In the genomic region with DNA sequence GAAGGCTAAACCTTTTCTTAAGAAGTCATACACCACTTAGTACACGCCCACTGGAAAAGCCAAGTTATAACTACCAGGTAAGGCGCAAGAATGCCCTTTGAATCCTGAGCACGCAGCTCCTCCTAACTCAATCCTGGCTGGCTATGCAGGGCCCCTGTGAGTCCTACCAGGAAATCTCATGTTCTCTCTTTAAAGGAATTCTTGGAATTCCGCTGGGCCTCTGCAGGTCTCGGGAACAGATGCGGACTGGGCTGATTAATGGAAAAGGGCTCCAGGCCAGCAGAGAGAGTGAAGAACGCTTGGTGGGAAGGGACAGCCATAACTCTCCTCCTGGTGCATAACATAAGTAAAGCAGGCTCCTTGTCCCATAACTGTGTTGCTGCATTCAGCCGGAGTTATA, we compare ENCODE assay signal across 10 mouse cellular contexts. TPM values are rescaled to one million over a fixed set of nuclear protein-coding genes. Genes with fewer than 3 reads are reported as not detected.
DNase-seq lines count a peak whose midpoint lies in the region; ATAC-seq and TF ChIP-seq lines count a peak whose summit lies in the region.
"Had no signal": no experiment of that assay in that cellular context is flagged by ENCODE, and none has a peak within 500 bp of the region (broad histone marks: within the 10 kb centered on the region; RNA-seq: fewer than 3 reads in every experiment).

No protein-coding gene starts in this region.

- H3K36me3 ChIP-seq in forebrain, embryonic 10.5 days (replicated peaks) = no peaks in the 10 kb centered on the region
- H3K36me3 ChIP-seq in forebrain, embryonic 14.5 days (ENCODE audit: control insufficient read depth, insufficient read depth, low read length) = no peaks in the 10 kb centered on the region
- no peaks in the 10 kb centered on the region for H3K36me3 ChIP-seq in intestine, embryonic 15.5 days
- H3K36me3 ChIP-seq in lung, embryonic 14.5 days (ENCODE audit: insufficient read depth) = no peaks in the 10 kb centered on the region
- H3K36me3 ChIP-seq: liver, embryonic 13.5 days had no signal

- DNase-seq in forebrain, embryonic 10.5 days (ENCODE audit: extremely low spot score, low spot score) = peak; percentile 53
- no peak for DNase-seq in forebrain, embryonic 14.5 days (ENCODE audit: low spot score)
- peak; percentile 72 for DNase-seq in R1 (ENCODE audit: low read depth, low spot score)
- peak; percentile 86 for DNase-seq in lung, embryonic 14.5 days
- DNase-seq in c-Kit-positive CD71-positive TER-119-positive erythroid progenitor cells, embryonic 14.5 days (ENCODE audit: low spot score) = no peak
- DNase-seq in testis, postnatal 10 days (ENCODE audit: low spot score) = no peak
- DNase-seq in B cell, adult 2 months = no peak
- DNase-seq: cerebellum, adult 9-10 months; liver, embryonic 13.5 days had no signal

- WGBS in forebrain, embryonic 10.5 days = 17% methylated on average over 8 of the region's 8 CpGs
- WGBS in forebrain, embryonic 14.5 days = 30% methylated on average over 8 of the region's 8 CpGs
- 8% methylated on average over 8 of the region's 8 CpGs for WGBS in intestine, embryonic 15.5 days
- 7% methylated on average over 8 of the region's 8 CpGs for WGBS in lung, embryonic 14.5 days

- no peak for ATAC-seq in forebrain, embryonic 14.5 days
- ATAC-seq in intestine, embryonic 15.5 days = peak; percentile 76
- peak; percentile 40 for ATAC-seq in lung, embryonic 14.5 days (ENCODE audit: insufficient read depth)

- H3K9ac ChIP-seq in forebrain, embryonic 14.5 days (ENCODE audit: low read length) = no peak overlapping the region; the same call in 1 of the 2 replicates
- no peak overlapping the region for H3K9ac ChIP-seq in intestine, embryonic 15.5 days
- H3K9ac ChIP-seq in lung, embryonic 14.5 days = no peak overlapping the region
- H3K9ac ChIP-seq: liver, embryonic 13.5 days had no signal

- H3K4me3 ChIP-seq in forebrain, embryonic 10.5 days = no peak overlapping the region
- H3K4me3 ChIP-seq in forebrain, embryonic 14.5 days (ENCODE audit: low read depth, low read length) = no peak overlapping the region
- no peak overlapping the region for H3K4me3 ChIP-seq in intestine, embryonic 15.5 days (replicated peaks)
- H3K4me3 ChIP-seq in lung, embryonic 14.5 days (ENCODE audit: low read depth, low read length) = no peak overlapping the region
- H3K4me3 ChIP-seq: liver, embryonic 13.5 days had no signal

- no peak overlapping the region for H3K4me2 ChIP-seq in forebrain, embryonic 14.5 days (ENCODE audit: low read length)
- peak overlapping the region; percentile 44 for H3K4me2 ChIP-seq in intestine, embryonic 15.5 days (replicated peaks)
- H3K4me2 ChIP-seq in lung, embryonic 14.5 days = peak overlapping the region; percentile 26; the same call in 1 of the 2 replicates
- H3K4me2 ChIP-seq: liver, embryonic 13.5 days had no signal

- H3K27ac ChIP-seq in forebrain, embryonic 10.5 days = peak overlapping the region; percentile 88
- no peak overlapping the region for H3K27ac ChIP-seq in forebrain, embryonic 14.5 days (ENCODE audit: low read depth, low read length)
- H3K27ac ChIP-seq in intestine, embryonic 15.5 days = peak overlapping the region; percentile 91
- peak overlapping the region; percentile 81 for H3K27ac ChIP-seq in lung, embryonic 14.5 days (ENCODE audit: low read depth)

- H3K27me3 ChIP-seq in forebrain, embryonic 10.5 days (ENCODE audit: poor library complexity, severe bottlenecking) = peaks cover 37% of the 10 kb centered on the region
- H3K27me3 ChIP-seq in forebrain, embryonic 14.5 days (replicated peaks; ENCODE audit: control insufficient read depth, insufficient read depth, low read length) = peaks cover 6% of the 10 kb centered on the region; the same call in 1 of the 2 replicates
- no peaks in the 10 kb centered on the region for H3K27me3 ChIP-seq in intestine, embryonic 15.5 days (replicated peaks)
- H3K27me3 ChIP-seq in lung, embryonic 14.5 days (ENCODE audit: insufficient read depth, low read length) = peaks cover 8% of the 10 kb centered on the region; the same call in 1 of the 2 replicates

- H3K4me1 ChIP-seq in forebrain, embryonic 10.5 days = peaks cover 99% of the 10 kb centered on the region
- peaks cover 34% of the 10 kb centered on the region for H3K4me1 ChIP-seq in forebrain, embryonic 14.5 days (ENCODE audit: control insufficient read depth, insufficient read depth, low read length)
- peaks cover 52% of the 10 kb centered on the region for H3K4me1 ChIP-seq in intestine, embryonic 15.5 days (replicated peaks)
- peaks cover 50% of the 10 kb centered on the region for H3K4me1 ChIP-seq in lung, embryonic 14.5 days (ENCODE audit: insufficient read depth)

- TF ChIP-seq CTCF in lung, embryonic 14.5 days (IDR thresholded peaks at IDR 0.05; ENCODE audit: low read depth) = peak; percentile 35; the same call in 1 of the 2 replicates

- H3K9me3 ChIP-seq in forebrain, embryonic 10.5 days = no peaks in the 10 kb centered on the region
- H3K9me3 ChIP-seq in forebrain, embryonic 14.5 days (replicated peaks; ENCODE audit: control insufficient read depth, low read length) = no peaks in the 10 kb centered on the region
- no peaks in the 10 kb centered on the region for H3K9me3 ChIP-seq in intestine, embryonic 15.5 days
- H3K9me3 ChIP-seq in lung, embryonic 14.5 days (ENCODE audit: low read depth, low read length) = no peaks in the 10 kb centered on the region
- H3K9me3 ChIP-seq: liver, embryonic 13.5 days had no signal

RNA-seq across cellular contexts. Expression of a gene that starts 46.3 kb away (rescaled TPM):
- polyA plus RNA-seq in forebrain, embryonic 10.5 days (2016; fragmentation: Nextera tagmentation; extraction: Ambion mirVana) = 5.7 and 6.1 TPM in 2 replicates
- polyA plus RNA-seq in forebrain, embryonic 14.5 days (2014; fragmentation: Nextera tagmentation; extraction: Ambion mirVana) = 3.9 and 4.0 TPM in 2 replicates
- polyA plus RNA-seq in intestine, embryonic 15.5 days (2015; fragmentation: Nextera tagmentation; extraction: Ambion mirVana) = 6.1 and 7.2 TPM in 2 replicates
- polyA plus RNA-seq in lung, embryonic 14.5 days (2014; fragmentation: Nextera tagmentation; extraction: Ambion mirVana) = 5.7 TPM in 2 replicates

Comparison
In these comparisons a context has a peak if more than half of its experiments do, and no peak if none do; other contexts are left out.
1. DNase-seq: peak in forebrain, embryonic 10.5 days (single experiment), R1 (single experiment) and lung, embryonic 14.5 days (single experiment); none in forebrain, embryonic 14.5 days (single experiment), c-Kit-positive CD71-positive TER-119-positive erythroid progenitor cells, embryonic 14.5 days (single experiment), testis, postnatal 10 days (single experiment) and B cell, adult 2 months (0 of 2).